Mouse (Mus musculus): Measurements from ENCODE around the gene Sdhaf4. TPM values are rescaled to one million over a fixed set of nuclear protein-coding genes. Genes with fewer than 3 reads are reported as not detected.

The Sdhaf4 gene
- 36.1 TPM for polyA plus RNA-seq (2014; fragmentation: Illumina TruSeq; extraction: RNeasy Lipid Tissue Mini Kit (QIAGEN cat#74804); ENCODE audit: low read depth, low replicate concordance)

DNA sequence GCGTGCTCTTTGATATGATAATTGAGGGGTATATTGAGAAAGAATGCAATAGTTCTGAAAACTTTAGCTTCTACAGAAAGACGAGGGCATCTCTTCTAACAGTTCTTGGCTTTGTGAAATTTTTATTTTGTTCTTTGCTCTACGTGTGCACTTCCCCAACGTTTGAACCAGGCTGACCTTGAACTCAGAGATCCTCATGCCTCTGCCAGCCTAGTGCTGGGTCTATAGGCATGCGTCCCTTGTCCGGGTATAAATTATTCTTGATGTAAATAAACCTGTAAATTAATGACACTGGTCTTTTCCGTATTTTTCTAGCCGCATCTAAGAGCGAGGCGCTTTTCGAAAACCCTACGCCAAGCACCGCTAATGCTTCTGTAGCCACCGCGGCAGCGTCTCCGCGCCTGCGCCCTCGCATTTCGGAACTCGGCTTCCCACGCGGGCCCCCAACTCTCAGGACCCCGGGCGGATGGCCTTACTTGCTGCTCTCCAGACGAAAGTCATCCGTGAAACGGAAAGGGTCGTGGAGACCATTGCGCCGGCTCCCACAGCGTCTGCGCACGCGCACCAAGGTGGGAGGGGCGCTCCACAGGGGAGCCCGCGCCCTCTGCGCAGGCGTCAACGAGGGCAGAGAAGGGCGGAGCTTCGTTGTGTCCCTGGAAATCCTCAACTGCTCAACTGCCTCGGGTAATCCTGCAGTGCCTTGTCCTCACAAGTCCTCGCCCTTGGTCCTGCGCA, at the start of gene Sdhaf4:
Gene Sdhaf4 (minus strand): TSS at position 587 of the 735 bp plus-strand sequence.

Other genes with a start within 250 kb of the Sdhaf4 start
- not detected for gene B3gat2, start 243.9 kb downstream of the Sdhaf4 start, polyA plus RNA-seq (2014; fragmentation: Illumina TruSeq; extraction: RNeasy Lipid Tissue Mini Kit (QIAGEN cat#74804); ENCODE audit: low read depth, low replicate concordance)
- gene Smap1, start 83.3 kb downstream of the Sdhaf4 start, polyA plus RNA-seq (2014; fragmentation: Illumina TruSeq; extraction: RNeasy Lipid Tissue Mini Kit (QIAGEN cat#74804); ENCODE audit: low read depth, low replicate concordance) = 43.9 TPM
- 14.0 TPM for gene Fam135a, start 94.7 kb upstream of the Sdhaf4 start, polyA plus RNA-seq (2014; fragmentation: Illumina TruSeq; extraction: RNeasy Lipid Tissue Mini Kit (QIAGEN cat#74804); ENCODE audit: low read depth, low replicate concordance)
- gene Col9a1, start 172.0 kb upstream of the Sdhaf4 start, polyA plus RNA-seq (2014; fragmentation: Illumina TruSeq; extraction: RNeasy Lipid Tissue Mini Kit (QIAGEN cat#74804); ENCODE audit: low read depth, low replicate concordance) = 0.29 TPM